Mouse (Mus musculus) heart, adult 9 months (tissue): Measurements from ENCODE around the gene Usp49.

Source experiments
- DNase-seq, 2 experiments: peaks; one replicate each; pipeline ENCODE4 v3.0.0; 2022; ENCODE audit warnings: low spot score in 2 of 2

The Usp49 gene

GRCm38 (mm10) chr17:47693671-47694441 is 63.4 kb downstream of the Usp49 start:
- peak; percentile 31 to 72 for DNase-seq

- no peak for DNase-seq
These were observed 63.8 kb downstream of the Usp49 start, which contains the start of gene Gm21981 for GRCm38 (mm10) chr17:47694442-47694502. Gm21981 (minus strand) TSS chr17:47694455.

GRCm38 (mm10) chr17:47694503-47695336 is 64.2 kb downstream of the Usp49 start, which contains the start of gene Prickle4:
Prickle4 (minus strand) TSS chr17:47694736.
- DNase-seq, result peak; percentile 96 to 97

GRCm38 (mm10) chr17:47695337-47695710 is 64.8 kb downstream of the Usp49 start:
- no peak for DNase-seq

- DNase-seq, result no peak
These were observed 67.7 kb downstream of the Usp49 start for GRCm38 (mm10) chr17:47698156-47698555.

- DNase-seq, result no peak
These were observed 68.6 kb downstream of the Usp49 start for GRCm38 (mm10) chr17:47699055-47699454.

GRCm38 (mm10) chr17:47701793-47702192 is 71.3 kb downstream of the Usp49 start:
- DNase-seq, result no peak

GRCm38 (mm10) chr17:47702548-47703345 is 72.3 kb downstream of the Usp49 start:
- DNase-seq, result no peak

- no peak for DNase-seq
These were observed 73.1 kb downstream of the Usp49 start for GRCm38 (mm10) chr17:47703556-47703955.

GRCm38 (mm10) chr17:47704692-47705091 is 74.2 kb downstream of the Usp49 start:
- DNase-seq, result no peak

GRCm38 (mm10) chr17:47706196-47706595 is 75.7 kb downstream of the Usp49 start:
- no peak for DNase-seq

GRCm38 (mm10) chr17:47707961-47708360 is 77.5 kb downstream of the Usp49 start:
- DNase-seq, result no peak

- DNase-seq, result no peak
These were observed 78.5 kb downstream of the Usp49 start for GRCm38 (mm10) chr17:47708972-47709371.

GRCm38 (mm10) chr17:47710036-47710435 is 79.5 kb downstream of the Usp49 start:
- no peak for DNase-seq

GRCm38 (mm10) chr17:47711883-47712282 is 81.4 kb downstream of the Usp49 start:
- no peak for DNase-seq

GRCm38 (mm10) chr17:47712889-47713571 is 82.5 kb downstream of the Usp49 start:
- no peak for DNase-seq

GRCm38 (mm10) chr17:47715037-47715436 is 84.5 kb downstream of the Usp49 start:
- DNase-seq, result no peak

GRCm38 (mm10) chr17:47721183-47721582 is 90.7 kb downstream of the Usp49 start:
- DNase-seq, result no peak

- no peak for DNase-seq
These were observed 96.1 kb downstream of the Usp49 start, which contains the start of gene Pgc for GRCm38 (mm10) chr17:47726566-47726965. Pgc (plus strand) TSS chr17:47726842.

- no peak for DNase-seq
These were observed 100.4 kb downstream of the Usp49 start for GRCm38 (mm10) chr17:47730633-47731575.
